Mouse (Mus musculus) 3134 (cell line): ENCODE data around the gene Chn2.

Experiments used
- DNase-seq: peaks from one replicate; pipeline ENCODE4 v3.0.0-alpha.2; 2011; ENCODE audit warnings: low spot score; ENCODE audit not compliant: insufficient read length; ENCODE audit errors: extremely low read depth

Chn2 gene

GRCm38 (mm10) chr6:54039357-54039804 lies at the start of gene Chn2:
TSS of gene Chn2 (plus strand) at chr6:54039554.
- DNase-seq, result no peak

GRCm38 (mm10) chr6:53992386-53992785 lies 47.0 kb upstream of the Chn2 start:
- no peak for DNase-seq

GRCm38 (mm10) chr6:53995519-53995918 lies 43.8 kb upstream of the Chn2 start:
- DNase-seq, result no peak

GRCm38 (mm10) chr6:53996226-53996955 lies 43.0 kb upstream of the Chn2 start:
- DNase-seq, result no peak

GRCm38 (mm10) chr6:54005302-54005701 lies 34.1 kb upstream of the Chn2 start:
- no peak for DNase-seq

- DNase-seq, result no peak
These were observed 30.8 kb upstream of the Chn2 start for GRCm38 (mm10) chr6:54008448-54009120.

GRCm38 (mm10) chr6:54009293-54009692 lies 30.1 kb upstream of the Chn2 start:
- no peak for DNase-seq

- no peak for DNase-seq
These were observed 29.0 kb upstream of the Chn2 start for GRCm38 (mm10) chr6:54010362-54010761.

GRCm38 (mm10) chr6:54012163-54012562 lies 27.2 kb upstream of the Chn2 start:
- DNase-seq, result no peak

- no peak for DNase-seq
These were observed 21.3 kb upstream of the Chn2 start for GRCm38 (mm10) chr6:54018038-54018437.

- DNase-seq, result no peak
These were observed 20.5 kb upstream of the Chn2 start for GRCm38 (mm10) chr6:54018861-54019260.

GRCm38 (mm10) chr6:54021123-54021789 lies 18.1 kb upstream of the Chn2 start:
- DNase-seq, result no peak

- no peak for DNase-seq
These were observed 15.5 kb upstream of the Chn2 start for GRCm38 (mm10) chr6:54023846-54024245.

GRCm38 (mm10) chr6:54028706-54029105 lies 10.6 kb upstream of the Chn2 start:
- no peak for DNase-seq

- no peak for DNase-seq
These were observed 9.0 kb upstream of the Chn2 start for GRCm38 (mm10) chr6:54030351-54030750.

GRCm38 (mm10) chr6:54030776-54031175 lies 8.6 kb upstream of the Chn2 start:
- DNase-seq, result no peak

GRCm38 (mm10) chr6:54034471-54034870 lies 4.9 kb upstream of the Chn2 start:
- peak; percentile 6 for DNase-seq

- no peak for DNase-seq
These were observed 3.8 kb upstream of the Chn2 start for GRCm38 (mm10) chr6:54035548-54035947.

- DNase-seq, result no peak
These were observed 488 bp upstream of the Chn2 start for GRCm38 (mm10) chr6:54038866-54039265.

- DNase-seq, result no peak
These were observed 572 bp downstream of the Chn2 start for GRCm38 (mm10) chr6:54039805-54040447.

GRCm38 (mm10) chr6:54040448-54040844 lies 1.1 kb downstream of the Chn2 start:
- no peak for DNase-seq
